Mouse (Mus musculus) left cerebral cortex, postnatal 10 days (tissue): ENCODE data around the gene Mucl3. TPM values are rescaled to one million over a fixed set of nuclear protein-coding genes. Genes with fewer than 3 reads are reported as not detected.

ENCODE experiments used
- total RNA-seq, 2 experiments: library from RNA; stranded (reverse); gene quantifications; 2 replicates each; pipeline ENCODE4 v1.2.3; 2021

The Mucl3 gene
- total RNA-seq, 2 experiments from 2014 or later = not detected

Other genes starting within 250 kb of the Mucl3 start
- not detected for gene H2-Q6, start 218.8 kb downstream of the Mucl3 start, total RNA-seq
- under 1 TPM in 1 of 2 experiments, not detected in 1; 0.55 TPM for gene H2-Q7, start 204.5 kb downstream of the Mucl3 start, total RNA-seq
- not detected for gene H2-Q10, start 173.6 kb downstream of the Mucl3 start, total RNA-seq
- not detected for gene Pou5f1, start 137.7 kb downstream of the Mucl3 start, total RNA-seq
- gene Tcf19, start 126.9 kb downstream of the Mucl3 start, total RNA-seq = 1 to 10 TPM; 5.7 to 8.5 TPM
- 1 to 10 TPM; 6.4 to 7.4 TPM for gene Cchcr1, start 126.6 kb downstream of the Mucl3 start, total RNA-seq
- under 1 TPM; 0.43 to 0.59 TPM for gene Psors1c2, start 110.5 kb downstream of the Mucl3 start, total RNA-seq
- under 1 TPM; 0.41 to 0.47 TPM for gene Cdsn, start 91.6 kb downstream of the Mucl3 start, total RNA-seq
- not detected for gene 2300002M23Rik, start 76.2 kb downstream of the Mucl3 start, total RNA-seq
- gene Sfta2, start 42.1 kb downstream of the Mucl3 start, total RNA-seq = not detected
- gene Gm9573, start 17.1 kb downstream of the Mucl3 start, total RNA-seq = not detected
- gene Vars2, start 23.9 kb upstream of the Mucl3 start, total RNA-seq = 10 to 100 TPM; 31.2 to 42.6 TPM
- gene Gtf2h4, start 30.0 kb upstream of the Mucl3 start, total RNA-seq = 10 to 100 TPM; 23.5 to 24.1 TPM
- 10 to 100 TPM; 39.6 to 40.1 TPM for gene Ddr1, start 60.9 kb upstream of the Mucl3 start, total RNA-seq
- 1 to 10 TPM; 5.4 to 5.8 TPM for gene Ier3, start 178.0 kb upstream of the Mucl3 start, total RNA-seq
- gene Flot1, start 179.5 kb upstream of the Mucl3 start, total RNA-seq = 100 to 1,000 TPM; 171 to 178 TPM
- gene Tubb5, start 194.6 kb upstream of the Mucl3 start, total RNA-seq = 1,000 to 10,000 TPM; 1,429 to 1,573 TPM
- 10 to 100 TPM; 12.5 to 19.1 TPM for gene Mdc1, start 197.8 kb upstream of the Mucl3 start, total RNA-seq
- gene Nrm, start 217.6 kb upstream of the Mucl3 start, total RNA-seq = 10 to 100 TPM in 1 of 2 experiments, 1 to 10 TPM in 1; 6.0 to 11.8 TPM
- gene Ppp1r18, start 221.9 kb upstream of the Mucl3 start, total RNA-seq = 10 to 100 TPM; 20.6 to 23.6 TPM
- gene Dhx16, start 236.1 kb upstream of the Mucl3 start, total RNA-seq = 10 to 100 TPM; 29.1 to 31.0 TPM